Mouse (Mus musculus): ENCODE results near the gene Tex44.

- no peak for TF ChIP-seq POLR2A (IDR thresholded peaks at IDR 0.05; ENCODE audit: control insufficient read depth, extremely low read depth, insufficient read depth, low read length, poor library complexity)
- TF ChIP-seq CTCF (IDR thresholded peaks at IDR 0.05; ENCODE audit: borderline replicate concordance, control insufficient read depth, extremely low read depth, insufficient read depth, low read length, poor library complexity): no peak
These were observed 41.3 kb downstream of the Tex44 start for GRCm38 (mm10) chr1:86467416-86467815.

Measured in thymus, adult 2 months (tissue).